16 mouse cellular contexts compared by ENCODE assay signal in genomic region chr8:87093081-87093480, GRCm38 (mm10).
"Had no signal": no experiment of that assay in that cellular context is flagged by ENCODE, and none has a peak within 500 bp of the region (broad histone marks: within the 10 kb centered on the region; RNA-seq: fewer than 3 reads in every experiment).

No protein-coding gene starts in this region.

- H3K27ac ChIP-seq: midbrain, embryonic 10.5 days; midbrain, embryonic 12.5 days; neural tube, embryonic 13.5 days; neural tube, embryonic 15.5 days had no signal

- H3K27me3 ChIP-seq: midbrain, embryonic 12.5 days; neural tube, embryonic 13.5 days; neural tube, embryonic 15.5 days had no signal

- H3K4me3 ChIP-seq: midbrain, embryonic 10.5 days; midbrain, embryonic 12.5 days; myocyte; neural tube, embryonic 13.5 days; neural tube, embryonic 15.5 days had no signal

- H3K4me1 ChIP-seq: midbrain, embryonic 12.5 days had no signal

- H3K36me3 ChIP-seq: midbrain, embryonic 10.5 days; midbrain, embryonic 12.5 days; neural tube, embryonic 13.5 days; neural tube, embryonic 15.5 days had no signal

- H3K9ac ChIP-seq: lung, embryonic 14.5 days; midbrain, embryonic 12.5 days; neural tube, embryonic 13.5 days; neural tube, embryonic 15.5 days had no signal

- H3K9me3 ChIP-seq: midbrain, embryonic 10.5 days; midbrain, embryonic 12.5 days; neural tube, embryonic 13.5 days; neural tube, embryonic 15.5 days had no signal

- DNase-seq: lung, adult 18-20 months; lung, embryonic 14.5 days; lung, postnatal 10 days; lung, postnatal 4 days; midbrain, embryonic 14.5 days; right cerebral cortex, adult 18-20 months; spleen, adult 18-20 months; thymus, adult 18-20 months; thymus, postnatal 14 days; thymus, postnatal 36 days had no signal

- H3K4me2 ChIP-seq: lung, embryonic 14.5 days; midbrain, embryonic 12.5 days; neural tube, embryonic 13.5 days; neural tube, embryonic 15.5 days had no signal

- ATAC-seq: midbrain, embryonic 16.5 days had no signal
